Mouse (Mus musculus): ENCODE results near the gene Syn2. TPM values are rescaled to one million over a fixed set of nuclear protein-coding genes. Genes with fewer than 3 reads are reported as not detected.

The Syn2 gene
- total RNA-seq, 2 experiments from 2014 or later, result 429 to 484 TPM

Small RNA genes within 50 kb of the gene (microRNA-seq; reads per million reads assigned to microRNA genes)
- gene Gm24767, result 0 reads per million in 2 experiments

Other genes starting within 250 kb of the Syn2 start
- gene Vgll4, start 164.9 kb upstream of the Syn2 start, total RNA-seq (2021), result 10 to 100 TPM; 41.3 to 43.7 TPM
- 10 to 100 TPM; 22.7 to 23.5 TPM for gene Tamm41, start 97.0 kb upstream of the Syn2 start, total RNA-seq (2021)
- gene Gm17482, start 92.4 kb downstream of the Syn2 start, total RNA-seq (2021), result not detected
- gene Timp4, start 117.3 kb downstream of the Syn2 start, total RNA-seq (2021), result 10 to 100 TPM; 20.5 to 22.3 TPM
- 1 to 10 TPM; 1.1 TPM for gene Pparg, start 226.0 kb downstream of the Syn2 start, total RNA-seq (2021)